Mouse (Mus musculus) heart, postnatal 0 days (tissue): ENCODE measurements at regions not wholly inside any gene's neighbourhood (a gene's known extent, or its start where the extent isn't known, plus 50 kb on each side); places are given as distances from the start of the nearest gene placed in this dataset.

ENCODE experiments used
- CTCF ChIP-seq: IDR thresholded peaks from 2 replicates; pipeline ENCODE4 v1.5.1; 2016; ENCODE audit warnings: antibody characterized with exemption, control low read depth, low read depth
- EP300 ChIP-seq: IDR thresholded peaks from 2 replicates; pipeline ENCODE4 v1.6.1; 2016; ENCODE audit warnings: antibody characterized with exemption, low read depth

- no peak for TF ChIP-seq CTCF
- TF ChIP-seq EP300: no peak
Measured at GRCm38 (mm10) chr12:56402844-56403243, 57.1 kb upstream of the Mbip start.
